Mouse (Mus musculus) spleen, adult 2 months (tissue): Measurements from ENCODE around the gene Tekt1.

Experiments
- CTCF ChIP-seq: fragments of 200-500 bp; IDR thresholded peaks from 2 replicates; pipeline ENCODE4 v1.5.1; 2011; ENCODE audit warnings: mild to moderate bottlenecking, inconsistent platforms; ENCODE audit not compliant: insufficient read depth, insufficient read length, insufficient replicate concordance; ENCODE audit errors: extremely low read depth
- POLR2A ChIP-seq: fragments of 200-500 bp; IDR thresholded peaks from 2 replicates; pipeline ENCODE4 v1.6.1; 2011; ENCODE audit warnings: low read depth, low read length, inconsistent platforms

GRCm38 (mm10) chr11:72348563-72348962, 13.7 kb downstream of the Tekt1 start:
- TF ChIP-seq CTCF (no peak), POLR2A (no peak)
